Mouse (Mus musculus): ENCODE measurements at regions not wholly inside any gene's neighbourhood (a gene's known extent, or its start where the extent isn't known, plus 50 kb on each side); places are given as distances from the start of the nearest gene placed in this dataset.

DNA sequence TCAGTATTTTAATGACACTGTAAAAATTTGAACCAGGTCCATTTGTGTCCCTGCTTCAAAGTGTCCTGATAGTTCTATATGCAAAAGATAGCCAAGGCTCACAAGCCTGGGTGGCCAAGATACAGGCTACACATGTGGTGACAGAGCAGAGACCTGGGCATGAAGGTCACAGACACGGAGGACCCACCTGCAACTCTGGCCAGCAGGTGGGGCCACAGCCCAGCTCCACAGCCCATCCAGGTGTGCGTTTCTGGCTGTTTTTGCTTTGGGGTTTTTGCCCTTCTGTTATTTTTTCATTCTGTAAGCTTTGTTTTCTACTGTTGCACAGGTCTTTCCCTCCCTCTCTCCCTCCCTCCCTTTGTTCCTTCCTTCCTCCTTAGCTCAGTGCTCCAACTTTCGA lies 399.4 kb upstream of the Rora start:
- TF ChIP-seq CHD1 (IDR thresholded peaks at IDR 0.05; ENCODE audit: low read depth, low read length) = no peak
- no peak for TF ChIP-seq CTCF (conservative IDR thresholded peaks at IDR 0.05 in 1 of 2, IDR thresholded peaks at IDR 0.05 in 1 of 2; ENCODE audit: low read depth in 2 of 2, low read length in 2 of 2)
